Mouse (Mus musculus) spleen, postnatal 10 days (tissue): ENCODE measurements around the gene Mafb.

Source experiments
- DNase-seq, 2 experiments: peaks; one replicate each; pipeline ENCODE4 v3.0.0; 2021 to 2022; ENCODE audit warnings: low spot score in 2 of 2

Mafb gene

DNA sequence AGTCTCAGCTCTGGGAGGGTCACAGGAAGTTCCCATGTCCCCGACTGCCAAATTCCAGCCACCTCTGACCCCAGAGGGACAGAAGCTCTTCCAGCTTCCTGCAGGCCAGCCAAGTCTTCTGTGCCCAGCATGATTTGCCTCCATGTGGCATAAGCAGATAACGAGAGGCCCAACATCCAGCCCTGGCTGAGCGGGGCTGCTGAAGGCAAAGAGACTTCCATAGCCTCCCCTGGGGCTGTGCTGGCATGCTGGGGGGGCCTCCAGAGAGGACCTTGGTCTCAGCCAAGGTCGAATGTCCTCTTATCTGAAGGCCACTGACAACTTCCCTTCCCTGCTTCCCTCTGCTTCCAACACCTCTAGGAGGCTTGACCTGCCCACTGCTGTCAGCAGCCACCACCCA lies 39.7 kb downstream of the Mafb start:
- DNase-seq: peak in 1 of 2 experiments; percentile 49

DNA sequence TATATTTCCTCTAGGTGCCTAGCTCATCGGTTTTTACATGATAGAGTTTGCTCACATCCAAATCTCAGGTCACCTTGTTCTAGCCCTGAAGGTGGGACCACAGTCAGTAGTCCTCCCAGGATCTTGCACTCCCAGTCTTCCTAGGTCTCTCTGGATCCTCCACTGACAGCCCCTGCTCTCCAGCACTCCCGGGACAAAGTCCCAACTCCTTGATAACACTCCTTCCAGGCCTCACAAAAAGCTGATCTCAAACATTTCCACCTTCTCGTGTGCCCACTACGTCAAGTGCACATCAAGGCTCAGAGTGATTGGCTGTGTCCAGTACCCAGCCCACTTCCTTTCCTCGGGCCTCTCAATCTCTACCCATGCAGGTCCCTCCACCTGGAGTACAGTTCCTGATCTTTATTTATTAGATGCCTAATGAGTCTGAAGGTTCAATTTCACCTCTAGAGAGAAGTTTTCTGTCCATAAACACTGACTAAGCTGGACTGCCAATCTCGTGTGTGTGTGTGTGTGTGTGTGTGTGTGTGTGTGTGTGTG lies 41.7 kb downstream of the Mafb start:
- no peak for DNase-seq

DNA sequence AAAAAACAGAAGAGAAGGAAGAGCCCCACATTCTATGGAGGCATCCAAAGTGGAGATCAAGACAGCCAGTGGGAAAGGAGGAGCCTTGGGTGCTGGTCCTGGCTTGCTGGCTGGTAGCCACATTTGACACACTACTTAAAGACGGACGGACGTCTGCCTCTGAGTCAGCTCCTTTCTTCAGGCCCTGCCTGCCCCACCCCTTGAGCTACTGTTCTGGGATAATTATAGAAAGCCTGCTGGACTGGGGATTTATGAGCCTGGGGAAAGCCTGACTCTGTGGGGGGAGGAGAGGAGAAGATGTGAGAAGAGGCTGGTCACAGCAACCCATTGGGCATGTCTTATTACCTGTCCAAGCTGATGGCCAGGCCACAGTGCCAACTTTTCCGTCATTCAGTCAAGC lies 45.0 kb downstream of the Mafb start:
- DNase-seq: no peak

DNA sequence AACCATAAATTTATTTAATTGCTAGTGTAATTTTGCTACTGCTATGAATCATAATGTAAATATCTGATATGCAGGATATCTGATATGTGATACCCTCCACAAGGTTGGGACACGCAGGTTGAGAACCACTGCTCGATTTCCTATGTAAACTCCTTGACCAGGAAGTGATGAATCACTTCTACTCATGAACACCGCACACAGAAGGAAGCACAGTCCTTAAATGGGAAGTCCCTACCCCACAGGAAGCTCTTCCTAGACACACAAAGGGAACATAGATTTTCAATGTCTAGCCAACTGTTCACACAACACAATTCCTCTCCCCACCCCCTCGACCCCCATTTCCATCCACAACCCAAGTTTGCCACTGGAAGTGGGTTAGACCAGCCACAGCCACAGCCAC lies 48.6 kb downstream of the Mafb start:
- no peak for DNase-seq
